Mouse (Mus musculus) retina, embryonic 14.5 days (tissue): ENCODE measurements at regions not wholly inside any gene's neighbourhood (a gene's known extent, or its start where the extent isn't known, plus 50 kb on each side); places are given as distances from the start of the nearest gene placed in this dataset.
"Not testable (repeated sequence)": the region's sequence is repeated elsewhere in the genome, so short reads cannot be mapped to it uniquely, and the experiment has no call there.

Source experiments
- DNase-seq: peaks from one replicate; pipeline ENCODE4 v3.0.0-alpha.2; 2015; ENCODE audit warnings: low spot score

GRCm38 (mm10) chr17:17197229-17197628 lies 76.0 kb downstream of the Zfp97 start:
- not testable (repeated sequence) for DNase-seq

- no peak for DNase-seq
Observed at GRCm38 (mm10) chr17:17229069-17229468, 107.9 kb downstream of the Zfp97 start.

- peak; percentile 97 for DNase-seq
Observed at GRCm38 (mm10) chr17:17234329-17235185, 113.3 kb downstream of the Zfp97 start.

GRCm38 (mm10) chr17:17235186-17235482 lies 113.9 kb downstream of the Zfp97 start:
- peak; percentile 22 for DNase-seq
